Mouse (Mus musculus): ENCODE measurements at regions not wholly inside any gene's neighbourhood (a gene's known extent, or its start where the extent isn't known, plus 50 kb on each side); places are given as distances from the start of the nearest gene placed in this dataset.

GRCm38 (mm10) chr4:71488663-71489161 lies 269.1 kb downstream of the Gm11232 start:
- Histone ChIP-seq H3K9ac (no peak overlapping the region), H3K36me3 (ENCODE audit: insufficient read depth) (no peaks in the 10 kb centered on the region), H3K27ac (ENCODE audit: low read depth, low read length) (no peak overlapping the region), H3K27me3 (ENCODE audit: insufficient read depth, low read length) (no peaks in the 10 kb centered on the region), H3K4me1 (ENCODE audit: insufficient read depth) (peaks cover 6% of the 10 kb centered on the region; the same call in 1 of the 2 replicates), H3K9me3 (ENCODE audit: low read length) (no peaks in the 10 kb centered on the region), H3K4me2 (ENCODE audit: low read depth) (no peak overlapping the region), H3K4me3 (ENCODE audit: low read depth, low read length) (no peak overlapping the region)
- ATAC-seq: no peak
- no peak for DNase-seq
- no peak for TF ChIP-seq CTCF (IDR thresholded peaks at IDR 0.05; ENCODE audit: low read depth)
- 7% methylated on average over 2 of the region's 2 CpGs for WGBS

DNA sequence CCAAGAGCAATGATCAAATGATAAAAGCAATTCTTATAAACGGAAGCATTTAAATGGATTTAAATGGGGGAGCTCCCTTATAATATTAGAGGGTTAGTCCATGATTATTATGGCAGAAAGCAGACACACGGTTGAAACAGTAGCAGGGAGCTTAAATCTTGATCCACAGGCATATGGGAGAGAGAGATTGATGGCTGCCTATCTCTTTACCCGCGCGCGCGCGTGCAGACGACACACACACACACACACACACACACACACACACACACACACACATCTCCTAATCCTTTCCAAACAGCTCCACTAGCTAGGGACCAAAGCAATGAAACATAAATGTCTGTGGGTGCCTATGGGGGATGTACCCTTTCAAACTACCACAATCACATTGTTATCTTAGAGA lies 269.7 kb downstream of the Gm11232 start:
- no peaks in the 10 kb centered on the region for H3K27me3 ChIP-seq (ENCODE audit: insufficient read depth, low read length)
- peaks cover 6% of the 10 kb centered on the region; the same call in 1 of the 2 replicates for H3K4me1 ChIP-seq (ENCODE audit: insufficient read depth)
- H3K9ac ChIP-seq: no peak overlapping the region
- H3K4me2 ChIP-seq (ENCODE audit: low read depth): no peak overlapping the region
- DNase-seq (no peak), ATAC-seq (no peak)
- no peak for TF ChIP-seq CTCF (IDR thresholded peaks at IDR 0.05; ENCODE audit: low read depth)
- no peak overlapping the region for H3K27ac ChIP-seq (ENCODE audit: low read depth, low read length)
- H3K9me3 ChIP-seq (ENCODE audit: low read length): no peaks in the 10 kb centered on the region
- no peaks in the 10 kb centered on the region for H3K36me3 ChIP-seq (ENCODE audit: insufficient read depth)
- no peak overlapping the region for H3K4me3 ChIP-seq (ENCODE audit: low read depth, low read length)
- 94% methylated on average over 9 of the region's 9 CpGs for whole genome bisulfite sequencing

DNA sequence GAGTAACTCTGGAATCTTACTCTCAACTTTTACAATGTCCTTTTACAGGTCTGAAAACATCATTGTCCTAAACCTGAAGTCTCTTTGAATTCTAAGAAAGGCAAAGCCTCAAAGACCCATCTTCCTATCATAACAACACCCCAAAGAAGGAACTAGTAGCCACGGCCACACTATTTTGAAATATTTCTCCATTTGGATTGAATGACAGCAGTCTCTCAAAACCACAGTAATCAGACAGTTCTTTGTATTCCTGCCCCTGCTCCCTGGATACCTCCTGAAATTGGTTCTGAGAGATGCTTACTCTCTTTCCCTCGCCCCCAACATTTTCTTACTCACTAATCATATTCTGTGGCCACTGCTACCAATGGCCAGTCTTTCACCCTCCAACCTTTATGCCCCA lies 276.8 kb downstream of the Gm11232 start:
- WGBS: 74% methylated on average over 2 of the region's 2 CpGs

GRCm38 (mm10) chr4:71470580-71470979 lies 287.2 kb downstream of the Gm11232 start:
- no peak overlapping the region for H3K9ac ChIP-seq
- H3K4me2 ChIP-seq (ENCODE audit: low read depth): no peak overlapping the region
- no peaks in the 10 kb centered on the region for H3K4me1 ChIP-seq (ENCODE audit: insufficient read depth)
- ATAC-seq: no peak
- no peak overlapping the region for H3K27ac ChIP-seq (ENCODE audit: low read depth, low read length)
- H3K9me3 ChIP-seq (ENCODE audit: low read length): no peaks in the 10 kb centered on the region
- TF ChIP-seq CTCF (IDR thresholded peaks at IDR 0.05; ENCODE audit: low read depth): no peak
- H3K36me3 ChIP-seq (ENCODE audit: insufficient read depth): no peaks in the 10 kb centered on the region
- DNase-seq: no peak
- H3K27me3 ChIP-seq (ENCODE audit: insufficient read depth, low read length): no peaks in the 10 kb centered on the region
- H3K4me3 ChIP-seq (ENCODE audit: low read depth, low read length): no peak overlapping the region

More for the DNA sequence above, 276.8 kb downstream of the Gm11232 start:
- no peak for TF ChIP-seq CTCF (IDR thresholded peaks at IDR 0.05; ENCODE audit: low read depth)
- H3K4me1 ChIP-seq (ENCODE audit: insufficient read depth): peaks cover 6% of the 10 kb centered on the region; the same call in 1 of the 2 replicates
- H3K27me3 ChIP-seq (ENCODE audit: insufficient read depth, low read length): no peaks in the 10 kb centered on the region
- DNase-seq (no peak), ATAC-seq (no peak)
- no peak overlapping the region for H3K27ac ChIP-seq (ENCODE audit: low read depth, low read length)
- H3K36me3 ChIP-seq (ENCODE audit: insufficient read depth): no peaks in the 10 kb centered on the region
- no peak overlapping the region for H3K4me3 ChIP-seq (ENCODE audit: low read depth, low read length)
- no peak overlapping the region for H3K9ac ChIP-seq
- no peak overlapping the region for H3K4me2 ChIP-seq (ENCODE audit: low read depth)
- H3K9me3 ChIP-seq (ENCODE audit: low read length): no peaks in the 10 kb centered on the region

DNA sequence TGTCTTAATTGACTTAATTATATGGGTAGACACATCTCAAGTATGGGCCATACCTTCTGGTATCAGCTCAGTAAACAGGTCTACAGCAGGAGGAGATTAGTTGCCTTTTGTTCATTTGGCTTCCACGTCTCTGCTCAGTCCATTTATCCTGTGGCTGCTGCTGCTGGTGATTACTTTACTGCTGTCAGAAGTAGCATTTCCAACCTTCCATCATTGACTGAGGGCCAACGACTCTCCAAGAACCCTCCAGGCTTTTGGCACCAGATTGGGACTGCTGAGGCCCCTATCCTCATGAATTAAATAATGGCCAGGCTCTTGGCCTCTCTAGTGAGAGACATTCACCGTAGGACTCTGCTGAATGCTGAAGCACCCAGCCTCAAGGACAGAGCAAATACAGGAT lies 303.0 kb downstream of the Gm11232 start:
- ATAC-seq (no peak), DNase-seq (peak; percentile 17)
- no peaks in the 10 kb centered on the region for H3K9me3 ChIP-seq (ENCODE audit: low read length)
- no peak overlapping the region for H3K4me2 ChIP-seq (ENCODE audit: low read depth)
- 23% methylated on average over 3 of the region's 3 CpGs for WGBS
- no peak overlapping the region for H3K4me3 ChIP-seq (ENCODE audit: low read depth, low read length)
- H3K9ac ChIP-seq: no peak overlapping the region
- no peak for TF ChIP-seq CTCF (IDR thresholded peaks at IDR 0.05; ENCODE audit: low read depth)
- no peaks in the 10 kb centered on the region for H3K36me3 ChIP-seq (ENCODE audit: insufficient read depth)
- no peaks in the 10 kb centered on the region for H3K27me3 ChIP-seq (ENCODE audit: insufficient read depth, low read length)
- H3K27ac ChIP-seq (ENCODE audit: low read depth, low read length): no peak overlapping the region
- no peaks in the 10 kb centered on the region for H3K4me1 ChIP-seq (ENCODE audit: insufficient read depth)

DNA sequence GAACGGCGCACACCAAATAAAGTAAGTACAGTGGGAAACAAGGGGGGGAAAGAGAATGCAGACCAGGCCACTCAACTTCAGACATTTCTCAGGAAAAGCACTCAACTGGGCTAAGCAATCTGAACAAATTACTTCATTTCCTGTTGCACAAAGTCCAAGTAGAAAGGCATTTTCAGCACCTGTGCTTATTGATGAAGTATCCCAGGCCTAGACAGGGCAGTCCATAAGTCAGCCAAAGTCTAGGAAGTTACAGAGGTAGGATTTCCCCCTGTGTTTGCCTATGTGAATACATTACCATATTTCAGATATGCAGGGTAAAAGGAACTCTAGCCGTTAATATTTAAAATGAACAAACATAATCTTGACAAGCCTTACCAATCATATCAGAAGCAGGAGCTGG lies 304.3 kb downstream of the Gm11232 start:
- Histone ChIP-seq H3K4me1 (ENCODE audit: insufficient read depth) (no peaks in the 10 kb centered on the region), H3K27ac (ENCODE audit: low read depth, low read length) (no peak overlapping the region), H3K27me3 (ENCODE audit: insufficient read depth, low read length) (no peaks in the 10 kb centered on the region), H3K4me3 (ENCODE audit: low read depth, low read length) (no peak overlapping the region), H3K4me2 (ENCODE audit: low read depth) (no peak overlapping the region), H3K9ac (no peak overlapping the region), H3K36me3 (ENCODE audit: insufficient read depth) (no peaks in the 10 kb centered on the region), H3K9me3 (ENCODE audit: low read length) (no peaks in the 10 kb centered on the region)
- DNase-seq (no peak), ATAC-seq (no peak)
- no peak for TF ChIP-seq CTCF (IDR thresholded peaks at IDR 0.05; ENCODE audit: low read depth)
- WGBS: 86% methylated on average over 3 of the region's 3 CpGs

DNA sequence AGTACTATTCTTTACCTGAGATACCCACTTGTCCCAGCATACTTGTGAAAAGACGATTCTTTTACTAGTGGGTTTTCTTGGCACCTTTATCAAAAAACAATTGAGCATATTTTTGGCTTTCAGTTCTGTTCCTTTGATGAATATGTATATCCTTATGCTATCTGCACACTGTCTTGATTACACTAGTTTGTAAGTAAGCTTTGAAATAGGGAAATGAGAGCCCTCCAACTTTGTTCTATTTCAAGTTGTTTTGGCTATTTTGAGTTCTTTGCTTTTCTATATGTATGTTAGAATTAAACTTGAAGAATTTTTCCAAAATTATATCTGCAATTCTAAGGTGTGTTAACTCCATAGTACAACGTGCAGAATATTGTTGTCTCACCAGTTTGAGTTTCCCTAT lies 311.3 kb downstream of the Gm11232 start:
- Histone ChIP-seq H3K4me2 (ENCODE audit: low read depth) (no peak overlapping the region), H3K27ac (ENCODE audit: low read depth, low read length) (no peak overlapping the region), H3K9me3 (ENCODE audit: low read length) (no peaks in the 10 kb centered on the region), H3K9ac (no peak overlapping the region), H3K36me3 (ENCODE audit: insufficient read depth) (no peaks in the 10 kb centered on the region), H3K27me3 (ENCODE audit: insufficient read depth, low read length) (no peaks in the 10 kb centered on the region), H3K4me1 (ENCODE audit: insufficient read depth) (no peaks in the 10 kb centered on the region), H3K4me3 (ENCODE audit: low read depth, low read length) (no peak overlapping the region)
- DNase-seq: no peak
- peak; percentile 85 for ATAC-seq
- 49% methylated on average over 2 of the region's 2 CpGs for WGBS
- no peak for TF ChIP-seq CTCF (IDR thresholded peaks at IDR 0.05; ENCODE audit: low read depth)
